Mouse (Mus musculus) left cerebral cortex, postnatal 25 days (tissue): ENCODE results near the gene Sphk2. TPM values are rescaled to one million over a fixed set of nuclear protein-coding genes. Genes with fewer than 3 reads are reported as not detected.

Experiments
- DNase-seq, 2 experiments: peaks; one replicate each; pipeline ENCODE4 v3.0.0; 2022; ENCODE audit warnings: low spot score in 2 of 2, mixed read lengths in 1 of 2
- intact Hi-C: fragments of 180-260 bp; cut with DNase I; formaldehyde crosslinking; loops from one replicate; pipeline ENCODE4 v1.15.1; 2025
- total RNA-seq, 2 experiments: library from RNA; stranded (reverse); gene quantifications; 2 replicates each; pipeline ENCODE4 v1.2.3; 2021

The Sphk2 gene
- total RNA-seq, 2 experiments from 2014 or later = 29.7 to 29.8 TPM

DNA sequence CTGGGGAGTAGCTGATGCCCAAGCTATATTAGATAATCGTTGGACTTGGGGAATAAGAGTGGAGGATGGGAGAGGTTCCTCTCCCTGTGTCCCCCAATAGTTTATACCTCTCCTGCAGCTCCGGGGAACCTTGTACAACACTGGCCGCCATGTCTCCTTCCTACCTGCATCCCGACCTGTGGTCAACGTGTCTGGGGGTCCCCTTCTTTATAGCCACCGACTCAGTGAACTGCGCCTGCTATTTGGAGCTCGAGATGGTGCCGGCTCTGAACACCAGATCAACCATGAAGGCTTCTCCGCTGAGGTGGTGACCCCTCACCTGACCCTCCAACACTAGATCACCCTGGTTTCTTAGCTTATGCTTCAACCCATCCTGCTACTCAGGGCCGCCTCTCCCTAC is 15.5 kb downstream of the Sphk2 start:
- no peak for DNase-seq
- intact Hi-C loops = loop anchor here (10.0 kb wide), 1 partner anchor 238 kb away; the partner anchor contains the start of gene Bax

DNA sequence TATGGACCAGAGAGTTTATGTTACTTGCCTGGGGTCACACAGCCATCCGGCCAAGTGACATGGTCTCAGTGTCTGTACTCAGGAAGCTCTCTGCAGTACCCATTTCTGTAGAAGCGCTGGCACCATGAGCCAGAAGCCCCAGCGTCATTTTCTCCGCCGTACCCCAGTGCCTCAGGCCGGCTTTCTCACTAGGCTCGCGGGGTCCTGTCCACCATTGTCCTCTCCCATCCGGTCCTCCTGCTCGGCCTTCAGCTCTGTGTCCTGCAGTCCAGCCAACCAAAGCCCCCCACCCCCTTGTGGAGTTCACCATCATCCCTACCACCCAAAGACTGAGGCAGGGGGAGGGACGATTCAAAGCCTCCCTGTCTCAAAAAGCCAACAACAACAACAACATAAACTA is 16.2 kb downstream of the Sphk2 start:
- DNase-seq = no peak
- intact Hi-C loops = loop anchor here (10.0 kb wide), 1 partner anchor 237 kb away; the partner anchor contains the start of gene Bax

GRCm38 (mm10) chr7:45701072-45701471 is 16.7 kb downstream of the Sphk2 start:
- intact Hi-C loops = loop anchor here (10.0 kb wide), 1 partner anchor 236 kb away; the partner anchor contains the start of gene Bax

DNA sequence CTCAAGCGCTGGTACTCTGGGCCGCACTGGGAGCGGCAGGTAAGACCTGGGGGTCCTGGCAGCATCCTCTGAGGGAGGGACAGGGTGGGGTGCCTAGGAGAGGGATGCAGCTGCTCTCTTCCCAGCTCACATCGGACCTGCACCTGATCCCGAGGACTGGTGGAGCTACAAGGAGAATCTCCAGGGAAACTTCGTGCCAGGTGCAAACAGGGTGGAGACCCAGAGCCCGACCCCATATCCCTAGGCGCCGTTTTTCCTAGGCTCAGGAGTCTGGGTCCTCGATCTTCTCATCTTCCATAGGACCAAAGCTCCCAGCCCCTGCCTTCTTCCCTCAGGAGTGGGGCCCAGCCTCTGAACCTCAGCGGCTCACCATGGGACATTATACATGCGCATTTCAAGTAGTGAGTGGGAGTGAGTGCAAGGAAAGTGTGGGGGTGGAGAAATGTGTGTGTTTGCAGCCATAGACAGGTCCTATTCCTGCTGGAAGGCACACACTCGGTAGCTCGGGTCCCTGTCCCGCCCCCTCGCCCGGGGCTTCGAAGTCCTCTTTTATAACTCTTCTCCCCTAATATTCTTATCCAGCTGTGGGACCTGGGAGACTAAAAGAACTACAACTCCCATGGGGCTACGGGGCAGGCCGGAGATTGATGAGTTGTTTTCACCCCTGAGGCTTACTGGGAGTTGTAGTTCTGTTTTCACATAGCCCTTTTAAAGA is 17.3 kb downstream of the Sphk2 start:
- intact Hi-C loops = loop anchor here (10.0 kb wide), 1 partner anchor 236 kb away; the partner anchor contains the start of gene Bax
- DNase-seq = peak; percentile 81 to 94

More at GRCm38 (mm10) chr7:45701072-45701471, 16.7 kb downstream of the Sphk2 start:
- no peak for DNase-seq

DNA sequence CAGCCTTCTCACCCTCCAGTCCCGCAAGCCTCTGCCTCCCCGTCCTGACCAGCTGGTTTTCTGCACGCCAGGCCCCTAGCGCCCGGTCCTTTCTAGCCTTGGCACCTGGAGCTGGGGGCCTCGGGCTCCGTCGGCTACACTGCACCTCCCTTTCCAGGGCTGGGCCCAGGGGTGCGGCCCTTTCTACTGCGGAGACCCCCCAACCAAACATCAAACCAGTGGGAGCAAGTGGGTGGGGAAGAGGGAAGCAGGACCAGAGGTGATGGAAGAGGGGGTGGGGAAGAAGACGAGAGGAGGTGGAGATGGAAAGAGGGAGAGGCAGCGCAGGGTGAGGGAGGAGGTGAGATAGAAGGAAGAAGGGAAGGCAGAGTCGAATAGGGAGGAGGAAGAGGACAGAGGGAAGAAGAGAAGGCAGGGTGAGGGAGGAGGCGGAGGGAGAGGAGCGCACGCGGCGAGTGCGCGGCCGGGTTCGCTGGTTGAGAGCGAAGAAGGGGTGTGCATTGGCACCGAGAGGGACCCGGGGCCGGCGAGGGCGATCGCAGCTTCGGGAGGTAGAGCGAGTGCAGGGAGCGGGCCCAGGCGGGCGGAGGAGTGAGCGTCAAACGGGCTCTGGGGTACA is 18.2 kb downstream of the Sphk2 start, which contains the start of gene Car11:
Gene Car11 (plus strand): TSS at position 321 of the 619 bp plus-strand sequence.
- intact Hi-C loops = loop anchor here (10.0 kb wide), 1 partner anchor 235 kb away; the partner anchor contains the start of gene Bax
- peak in 1 of 2 experiments; percentile 65 for DNase-seq

DNA sequence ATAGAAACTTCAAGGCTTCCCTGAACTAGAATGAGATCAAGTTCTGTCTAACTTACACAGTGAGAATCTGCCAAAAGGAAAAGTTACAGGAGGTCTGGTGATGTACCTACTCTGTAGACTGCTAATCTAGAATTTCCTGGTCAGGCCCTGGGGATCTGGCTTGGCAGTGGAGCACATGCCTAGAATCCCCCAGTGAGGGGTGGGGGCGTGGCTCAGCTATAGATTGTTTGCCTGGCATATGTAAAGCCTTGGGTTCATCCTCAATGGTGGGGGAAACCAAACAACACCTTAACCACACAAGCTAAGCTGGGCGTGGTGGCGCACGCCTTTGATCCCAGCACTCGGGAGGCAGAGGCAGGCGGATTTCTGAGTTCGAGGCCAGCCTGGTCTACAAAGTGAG is 19.9 kb downstream of the Sphk2 start:
- no peak for DNase-seq
- intact Hi-C loops = no loop called here

DNA sequence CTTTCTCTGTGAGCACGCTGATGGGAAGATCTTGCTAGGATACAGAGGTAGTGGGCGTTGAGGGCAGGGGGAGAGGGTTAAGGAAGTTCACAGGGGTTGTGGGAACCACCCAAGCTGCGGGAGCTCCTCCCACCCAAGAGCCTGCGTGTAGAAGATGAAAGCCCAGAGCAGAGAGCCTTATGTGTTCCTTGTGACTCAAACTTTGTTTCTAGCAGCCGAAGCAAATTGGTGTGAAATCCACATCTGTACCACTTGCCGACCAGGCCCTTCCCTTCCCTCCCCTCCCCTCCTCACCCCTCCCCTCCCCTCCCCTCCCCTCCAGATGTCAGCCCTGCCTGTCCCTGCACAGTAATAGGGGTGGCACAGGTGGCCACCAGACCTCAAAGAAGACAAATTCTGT is 22.7 kb downstream of the Sphk2 start:
- no peak for DNase-seq
- intact Hi-C loops = no loop called here

DNA sequence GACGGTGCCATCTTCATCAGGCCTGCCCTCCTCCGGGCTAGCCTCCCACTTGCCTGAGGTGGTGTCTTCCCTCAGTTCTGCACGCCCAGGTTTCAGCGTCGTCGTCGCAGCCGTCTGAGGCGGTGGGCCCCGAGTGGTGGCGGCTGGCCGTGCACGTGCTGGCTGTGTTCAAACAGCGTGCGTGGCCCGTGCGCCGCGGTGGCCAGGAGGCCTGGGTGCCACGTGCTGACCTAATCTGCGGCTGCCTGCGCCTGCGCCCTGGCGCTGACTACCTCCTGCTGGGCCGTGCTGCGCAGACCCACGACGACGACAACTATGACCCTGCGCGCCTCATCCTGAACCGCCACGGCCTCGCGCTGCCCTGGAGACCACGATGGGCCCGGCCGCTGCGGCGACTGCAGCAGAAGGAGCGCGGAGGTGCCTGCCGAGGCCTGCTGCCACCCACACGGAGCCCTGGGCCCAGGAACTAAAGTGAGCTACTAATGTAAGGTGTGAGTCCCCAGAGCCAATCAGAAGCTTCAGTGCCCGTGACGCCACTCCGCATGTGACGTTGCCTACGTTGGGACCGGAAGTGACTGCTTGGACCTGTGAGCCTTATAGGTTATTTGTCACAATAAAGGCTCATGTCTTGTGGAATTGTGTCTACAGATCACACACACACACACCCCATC is 23.7 kb downstream of the Sphk2 start, which contains the start of gene Sec1:
Gene Sec1 (minus strand): TSS at position 482 of the 671 bp plus-strand sequence.
- intact Hi-C loops = no loop called here
- no peak for DNase-seq

DNA sequence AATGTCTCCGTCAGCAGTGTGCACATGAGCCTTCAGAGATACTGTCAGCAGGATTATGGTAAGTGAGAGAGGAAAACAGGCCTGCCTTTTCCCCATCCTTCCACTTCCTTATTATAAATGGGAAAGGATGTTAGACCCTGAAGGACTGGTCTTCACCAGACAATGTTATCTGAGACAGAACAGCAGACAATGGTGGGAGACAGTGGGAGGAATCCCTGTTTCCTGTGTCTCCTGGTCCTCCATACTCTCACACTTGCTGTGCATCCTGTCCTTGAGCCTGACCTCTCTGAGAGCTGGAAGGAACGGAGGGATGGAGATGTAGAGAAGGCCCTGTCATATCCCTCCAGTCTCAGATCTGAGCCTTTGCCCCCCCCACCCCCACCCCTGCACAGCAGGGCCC is 25.4 kb downstream of the Sphk2 start:
- DNase-seq = no peak
- intact Hi-C loops = no loop called here

- intact Hi-C loops = no loop called here
These were observed 28.0 kb downstream of the Sphk2 start for GRCm38 (mm10) chr7:45689800-45690199.

DNA sequence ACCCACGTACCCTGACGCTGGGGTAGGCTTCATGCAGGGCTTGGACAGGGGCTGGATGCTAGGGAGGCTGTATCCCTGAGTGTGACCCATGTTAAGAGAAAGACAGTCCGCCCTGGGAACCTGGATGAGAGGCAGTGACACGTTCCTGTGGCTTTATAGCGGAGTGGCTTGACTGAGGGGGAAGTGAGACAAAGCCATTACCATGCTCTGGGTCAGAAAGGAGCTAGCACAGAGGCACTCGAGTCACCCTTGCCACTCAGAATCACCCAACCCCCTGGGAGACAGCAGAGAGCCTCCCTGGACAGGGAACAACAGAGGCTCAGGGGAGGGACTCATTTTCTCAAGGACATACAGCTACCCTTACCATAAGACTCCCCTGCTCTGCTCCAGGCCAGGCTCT is 28.7 kb downstream of the Sphk2 start:
- no peak for DNase-seq
- intact Hi-C loops = no loop called here

More at GRCm38 (mm10) chr7:45689800-45690199, 28.0 kb downstream of the Sphk2 start:
- DNase-seq = no peak

- DNase-seq = no peak
- intact Hi-C loops = no loop called here
These were observed 31.0 kb downstream of the Sphk2 start for GRCm38 (mm10) chr7:45686841-45687240.

- intact Hi-C loops = no loop called here
- no peak for DNase-seq
These were observed 32.0 kb downstream of the Sphk2 start for GRCm38 (mm10) chr7:45685811-45686210.

GRCm38 (mm10) chr7:45683396-45684050 is 34.3 kb downstream of the Sphk2 start, which contains the start of gene Ntn5:
TSS of gene Ntn5 (plus strand) at chr7:45684022.
- intact Hi-C loops = loop anchor here (5.0 kb wide), 2 partner anchors 76 to 91 kb away; no protein-coding TSS in a partner anchor

DNA sequence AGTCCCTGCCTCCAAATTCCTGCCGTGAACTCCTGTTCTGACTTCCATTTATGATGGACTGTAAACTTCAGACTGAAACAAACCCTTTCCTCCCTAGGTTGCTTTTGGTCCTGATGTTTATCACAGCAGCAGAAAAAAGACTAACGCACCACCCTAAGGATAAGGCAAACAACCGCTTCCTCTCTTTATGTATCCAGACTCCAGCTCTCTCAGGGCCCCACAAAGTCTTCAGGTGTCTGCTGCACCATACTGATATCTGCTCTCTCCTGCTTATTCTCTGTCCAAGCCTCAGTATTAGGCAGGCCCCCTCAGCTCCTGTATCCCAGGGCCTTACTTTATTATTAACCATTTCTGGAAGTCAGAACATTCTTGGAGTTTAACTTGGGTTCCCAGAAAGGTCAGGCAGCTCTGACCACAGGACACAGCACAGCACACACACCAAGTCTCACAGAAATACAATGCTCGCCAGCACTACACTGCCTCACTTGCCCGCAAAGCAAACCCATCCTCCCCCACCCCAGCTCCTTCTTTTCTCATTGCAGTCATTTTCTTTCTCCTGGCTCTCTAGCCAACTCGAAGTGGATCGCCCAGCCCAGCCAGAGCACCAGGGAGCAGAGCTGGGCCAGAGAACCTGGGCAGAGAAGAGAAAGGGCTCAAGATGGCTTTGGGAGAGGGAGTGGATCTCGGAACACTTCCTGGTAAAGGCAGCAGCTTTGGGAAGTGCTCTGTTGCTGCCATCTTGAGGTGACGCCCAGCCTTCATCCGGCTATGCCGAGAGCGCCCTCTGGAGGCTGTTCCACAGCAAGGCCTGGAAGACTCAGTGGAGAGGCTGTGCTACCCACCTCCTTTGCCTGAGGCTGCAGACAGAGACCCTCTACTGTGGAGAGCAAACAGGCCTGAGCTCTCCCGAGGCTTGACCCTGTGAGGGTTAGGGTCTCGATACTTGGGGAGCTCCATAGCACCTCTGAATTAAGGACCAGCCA is 35.4 kb downstream of the Sphk2 start:
- peak; percentile 82 to 89 for DNase-seq
- intact Hi-C loops = loop anchor here (5.0 kb wide), 2 partner anchors 75 to 90 kb away; no protein-coding TSS in a partner anchor

More at GRCm38 (mm10) chr7:45683396-45684050, 34.3 kb downstream of the Sphk2 start, which contains the start of gene Ntn5:
- DNase-seq = no peak

DNA sequence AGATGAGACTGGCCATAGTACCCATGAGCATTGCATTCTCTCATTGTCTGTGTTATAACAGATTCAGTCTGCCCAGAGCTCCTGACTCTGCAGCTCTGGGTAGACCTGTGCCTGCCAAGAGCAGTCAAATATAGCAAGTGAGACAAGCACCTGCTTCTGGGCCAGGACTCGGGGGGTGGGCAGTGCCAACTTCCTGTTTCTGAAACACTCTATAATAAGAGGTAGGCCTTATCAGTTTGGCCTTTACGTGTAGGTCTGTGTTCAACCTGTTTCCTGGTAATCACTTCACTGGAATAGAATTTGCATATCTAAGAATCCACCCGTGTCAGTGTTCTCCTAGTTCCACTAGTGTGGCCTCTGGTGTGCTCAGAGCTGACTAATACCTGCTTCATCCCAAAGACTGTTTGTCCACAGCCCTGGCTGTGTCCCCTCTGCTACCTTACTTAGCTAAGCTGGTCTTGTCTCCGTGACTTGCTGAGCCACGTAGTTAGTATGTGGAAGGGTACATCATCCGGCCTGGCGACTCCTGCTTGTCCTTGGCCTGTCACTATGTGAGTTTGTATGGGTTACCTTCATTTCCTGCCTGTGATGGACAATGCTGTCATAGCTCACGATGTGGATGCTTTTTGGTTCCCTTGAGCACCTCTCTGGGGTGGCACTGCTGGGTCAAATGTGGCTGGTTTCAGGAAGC is 36.6 kb downstream of the Sphk2 start:
- intact Hi-C loops = loop anchor here (5.0 kb wide), 2 partner anchors 74 to 89 kb away; no protein-coding TSS in a partner anchor
- DNase-seq = no peak

DNA sequence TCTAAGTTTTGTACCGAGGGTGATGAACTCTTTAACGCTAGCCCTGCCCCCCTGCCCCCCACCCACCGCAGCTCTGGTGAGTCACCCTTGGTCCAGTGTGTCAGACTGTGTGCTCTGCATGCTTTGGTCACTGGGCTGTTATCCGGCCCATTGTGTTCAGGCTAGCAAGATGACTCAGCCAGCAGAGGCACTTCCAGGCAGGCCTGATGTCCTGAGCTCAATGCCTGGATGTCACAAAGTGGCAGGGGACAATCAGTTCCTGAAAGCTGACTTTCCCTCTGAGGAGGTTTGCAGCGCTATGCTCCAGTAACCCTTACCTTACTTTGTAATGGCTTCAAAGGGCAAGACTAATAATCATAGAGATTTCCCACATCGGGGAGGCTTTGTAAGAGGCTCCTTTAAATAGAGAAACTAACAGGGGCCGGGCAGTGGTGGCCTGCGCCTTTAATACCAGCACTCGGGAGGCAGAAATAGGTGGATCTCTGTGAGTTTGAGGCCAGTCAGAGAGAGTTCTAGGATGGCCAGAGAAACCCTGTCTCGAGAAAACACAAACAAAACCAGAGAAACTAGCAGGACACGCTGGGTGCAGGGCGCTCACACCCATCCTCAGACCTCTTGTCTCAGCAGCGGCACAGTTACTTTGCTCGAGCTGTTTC is 37.7 kb downstream of the Sphk2 start:
- DNase-seq = no peak
- intact Hi-C loops = loop anchor here (5.0 kb wide), 2 partner anchors 73 to 88 kb away; no protein-coding TSS in a partner anchor
